Mouse (Mus musculus): Measurements from ENCODE around the gene Gpat2.

GRCm38 (mm10) chr2:127446847-127447246 is 21.8 kb downstream of the Gpat2 start:
- no peak for TF ChIP-seq CTCF (IDR thresholded peaks at IDR 0.05; ENCODE audit: borderline replicate concordance, control insufficient read depth, extremely low read depth, insufficient read depth, low read length, poor library complexity)
- TF ChIP-seq POLR2A (IDR thresholded peaks at IDR 0.05; ENCODE audit: control insufficient read depth, extremely low read depth, insufficient read depth, low read length, poor library complexity), result no peak

Measured in thymus, adult 2 months (tissue).